Mouse (Mus musculus) hindbrain, embryonic 11.5 days (tissue): Measurements from ENCODE around the gene Sec1. TPM values are rescaled to one million over a fixed set of nuclear protein-coding genes. Genes with fewer than 3 reads are reported as not detected.

Experiments
- ATAC-seq: fragments of 200-750 bp; cut with Nextera tagmentation; 2 replicates; pipeline ENCODE4 v1.8.0; 2017; ENCODE audit warnings: mild to moderate bottlenecking, moderate TSS enrichment, moderate library complexity; ENCODE audit not compliant: low FRiP score
- DNase-seq: peaks from one replicate; pipeline ENCODE4 v3.0.0-alpha.2; 2015; ENCODE audit warnings: low spot score
- H3K27ac ChIP-seq: fragments of 300-500 bp; sonication (generic); 2 replicates; pipeline ENCODE4 v1.5.1; 2014; ENCODE audit warnings: mild to moderate bottlenecking, low read depth, low read length
- H3K27me3 ChIP-seq: fragments of 300-500 bp; sonication (generic); 2 replicates; pipeline ENCODE4 v1.6.1; 2014; ENCODE audit warnings: mild to moderate bottlenecking, low read length, moderate library complexity, mixed read lengths; ENCODE audit not compliant: control insufficient read depth, insufficient read depth
- H3K36me3 ChIP-seq: fragments of 300-500 bp; sonication (generic); 2 replicates; pipeline ENCODE4 v1.6.1; 2014; ENCODE audit warnings: mild to moderate bottlenecking, low read length, moderate library complexity, mixed read lengths; ENCODE audit not compliant: control insufficient read depth, insufficient read depth
- H3K4me1 ChIP-seq: fragments of 300-500 bp; sonication (generic); replicated peaks from 2 replicates; pipeline ENCODE4 v1.6.1; 2014; ENCODE audit warnings: low read length, mixed read lengths; ENCODE audit not compliant: control insufficient read depth, insufficient read depth
- H3K4me2 ChIP-seq: fragments of 300-500 bp; sonication (generic); replicated peaks from 2 replicates; pipeline ENCODE4 v1.6.1; 2014; ENCODE audit warnings: mild to moderate bottlenecking, low read depth, low read length
- H3K4me3 ChIP-seq: fragments of 300-500 bp; sonication (generic); 2 replicates; pipeline ENCODE4 v1.5.1; 2014; ENCODE audit warnings: low read depth, low read length
- H3K9ac ChIP-seq: fragments of 300-500 bp; sonication (generic); 2 replicates; pipeline ENCODE4 v1.6.1; 2014; ENCODE audit warnings: low read depth, low read length
- H3K9me3 ChIP-seq: fragments of 300-500 bp; sonication (generic); 2 replicates; pipeline ENCODE4 v1.6.1; 2016; ENCODE audit warnings: low read length; ENCODE audit not compliant: control insufficient read depth
- WGBS: fragments of 180-500 bp; shearing (Covaris S2); extraction: QIAGEN DNeasy Blood & Tissue Kit; methylation state at CpG from one replicate; pipeline ENCODE4 v1.1.7; 2014; 5-methylcytosine and 5-hydroxymethylcytosine counted together
- polyA plus RNA-seq: library from polyadenylated mRNA; unstranded; fragments of >200 nt; fragmentation: Nextera tagmentation; extraction: Ambion mirVana; gene quantifications from 2 replicates; pipeline ENCODE4 v1.2.1, GENCODE M21; 2014

Sec1 gene
- polyA plus RNA-seq, 1 experiment from 2014 or later = 0.29 TPM

- no peaks in the 10 kb centered on the region for H3K9me3 ChIP-seq
- no peak within 1 kb of the TSS for H3K27ac ChIP-seq
- H3K4me1 ChIP-seq = peaks cover 11% of the 10 kb centered on the region; the same call in 1 of the 2 replicates
- DNase-seq (peak; percentile 43), ATAC-seq (no peak)
- no peaks in the 10 kb centered on the region for H3K36me3 ChIP-seq
- WGBS = 1% methylated on average over 30 of the region's 36 CpGs
- peaks cover 20% of the 10 kb centered on the region for H3K27me3 ChIP-seq
- peak within 1 kb of the TSS; percentile 58 for H3K4me2 ChIP-seq
- peak within 1 kb of the TSS; percentile 29 for H3K9ac ChIP-seq
- peak within 1 kb of the TSS; percentile 33 for H3K4me3 ChIP-seq
Observed at GRCm38 (mm10) chr7:45699523-45700141, 5.4 kb upstream of the Sec1 start, which contains the start of gene Car11. Car11 (plus strand) TSS chr7:45699843.

- ATAC-seq (no peak), DNase-seq (no peak)
- Histone ChIP-seq H3K4me2 (no peak overlapping the region), H3K36me3 (no peaks in the 10 kb centered on the region), H3K9me3 (no peaks in the 10 kb centered on the region), H3K4me1 (peaks cover 7% of the 10 kb centered on the region; the same call in 1 of the 2 replicates), H3K9ac (no peak overlapping the region), H3K4me3 (no peak overlapping the region), H3K27me3 (peaks cover 20% of the 10 kb centered on the region), H3K27ac (no peak overlapping the region)
- WGBS = 85% methylated on average over 7 of the region's 7 CpGs
Observed at GRCm38 (mm10) chr7:45697894-45698293, 3.7 kb upstream of the Sec1 start.

- Histone ChIP-seq H3K36me3 (no peaks in the 10 kb centered on the region), H3K27me3 (peaks cover 18% of the 10 kb centered on the region), H3K4me1 (peaks cover 1% of the 10 kb centered on the region; the same call in 1 of the 2 replicates), H3K4me2 (no peak overlapping the region), H3K4me3 (no peak overlapping the region), H3K9me3 (no peaks in the 10 kb centered on the region), H3K27ac (no peak overlapping the region), H3K9ac (no peak overlapping the region)
- DNase-seq = peak; percentile 45
- 9% methylated on average over 6 of the region's 6 CpGs for WGBS
- ATAC-seq = peak; percentile 72
Observed at GRCm38 (mm10) chr7:45695098-45695497, 896 bp upstream of the Sec1 start.

GRCm38 (mm10) chr7:45692364-45692763 lies 1.8 kb downstream of the Sec1 start:
- Histone ChIP-seq H3K9ac (no peak overlapping the region), H3K9me3 (no peaks in the 10 kb centered on the region), H3K36me3 (no peaks in the 10 kb centered on the region), H3K4me3 (no peak overlapping the region), H3K4me2 (no peak overlapping the region), H3K4me1 (no peaks in the 10 kb centered on the region), H3K27ac (no peak overlapping the region), H3K27me3 (0 out of 2 replicates have a peak, but pooled peaks cover 3% of the 10 kb centered on the region)
- WGBS = 76% methylated on average over 2 of the region's 2 CpGs
- DNase-seq = no peak
- no peak for ATAC-seq

GRCm38 (mm10) chr7:45689800-45690199 lies 4.4 kb downstream of the Sec1 start:
- Histone ChIP-seq H3K4me2 (no peak overlapping the region), H3K4me1 (peaks cover 3% of the 10 kb centered on the region), H3K27ac (no peak overlapping the region), H3K36me3 (no peaks in the 10 kb centered on the region), H3K9ac (no peak overlapping the region), H3K4me3 (no peak overlapping the region), H3K27me3 (0 out of 2 replicates have a peak, but pooled peaks cover 3% of the 10 kb centered on the region), H3K9me3 (no peaks in the 10 kb centered on the region)
- no peak for ATAC-seq
- DNase-seq = no peak
- WGBS = 77% methylated on average over 11 of the region's 11 CpGs

- Histone ChIP-seq H3K27me3 (0 out of 2 replicates have a peak, but pooled peaks cover 3% of the 10 kb centered on the region), H3K4me3 (no peak overlapping the region), H3K9ac (no peak overlapping the region), H3K4me1 (peaks cover 3% of the 10 kb centered on the region), H3K27ac (no peak overlapping the region), H3K9me3 (no peaks in the 10 kb centered on the region), H3K4me2 (no peak overlapping the region), H3K36me3 (no peaks in the 10 kb centered on the region)
- WGBS = 62% methylated on average over 6 of the region's 6 CpGs
- DNase-seq (no peak), ATAC-seq (no peak)
Observed at GRCm38 (mm10) chr7:45689099-45689498, 5.1 kb downstream of the Sec1 start.

- Histone ChIP-seq H3K4me2 (no peak overlapping the region), H3K9ac (no peak overlapping the region), H3K36me3 (no peaks in the 10 kb centered on the region), H3K9me3 (no peaks in the 10 kb centered on the region), H3K27ac (no peak overlapping the region), H3K27me3 (0 out of 2 replicates have a peak, but pooled peaks cover 3% of the 10 kb centered on the region), H3K4me3 (no peak overlapping the region), H3K4me1 (peaks cover 3% of the 10 kb centered on the region)
- DNase-seq (no peak), ATAC-seq (no peak)
- WGBS = 60% methylated on average over 3 of the region's 3 CpGs
Observed at GRCm38 (mm10) chr7:45686841-45687240, 7.4 kb downstream of the Sec1 start.

GRCm38 (mm10) chr7:45685811-45686210 lies 8.4 kb downstream of the Sec1 start:
- H3K4me2 ChIP-seq = no peak overlapping the region
- H3K4me3 ChIP-seq = no peak overlapping the region
- no peaks in the 10 kb centered on the region for H3K36me3 ChIP-seq
- H3K9ac ChIP-seq = no peak overlapping the region
- no peaks in the 10 kb centered on the region for H3K9me3 ChIP-seq
- no peak for DNase-seq
- ATAC-seq = no peak
- no peak overlapping the region for H3K27ac ChIP-seq
- 47% methylated on average over 10 of the region's 10 CpGs for WGBS
- no peaks in the 10 kb centered on the region for H3K27me3 ChIP-seq
- peaks cover 3% of the 10 kb centered on the region for H3K4me1 ChIP-seq

- ATAC-seq (no peak), DNase-seq (no peak)
- Histone ChIP-seq H3K36me3 (no peaks in the 10 kb centered on the region), H3K9me3 (no peaks in the 10 kb centered on the region), H3K4me3 (no peak within 1 kb of the TSS), H3K4me2 (no peak within 1 kb of the TSS), H3K4me1 (peaks cover 3% of the 10 kb centered on the region), H3K27ac (no peak within 1 kb of the TSS), H3K27me3 (no peaks in the 10 kb centered on the region), H3K9ac (no peak within 1 kb of the TSS)
- WGBS = 76% methylated on average over 7 of the region's 7 CpGs
Observed at GRCm38 (mm10) chr7:45683396-45684050, 10.7 kb downstream of the Sec1 start, which contains the start of gene Ntn5. Ntn5 (plus strand) TSS chr7:45684022.
